Mouse (Mus musculus): ENCODE results near the gene Atg9a. TPM values are rescaled to one million over a fixed set of nuclear protein-coding genes. Genes with fewer than 3 reads are reported as not detected.
A peak's percentile ranks its signal among the peaks of the same experiment; 100 is the strongest.

Atg9a gene
- polyA plus RNA-seq, 1 experiment from 2014 or later: 51.3 TPM

- Histone ChIP-seq H3K4me2 (ENCODE audit: low read depth, low read length) (peak overlapping the region; percentile 59), H3K9ac (replicated peaks; ENCODE audit: low read depth, low read length) (peak overlapping the region; percentile 1; the same call in 1 of the 2 replicates), H3K27me3 (ENCODE audit: control insufficient read depth, insufficient read depth, low read length) (no peaks in the 10 kb centered on the region), H3K4me3 (ENCODE audit: low read depth, low read length) (peak overlapping the region; percentile 67), H3K36me3 (ENCODE audit: control insufficient read depth, insufficient read depth, low read length) (peaks cover 14% of the 10 kb centered on the region), H3K9me3 (ENCODE audit: control insufficient read depth, low read length) (no peaks in the 10 kb centered on the region), H3K4me1 (ENCODE audit: control insufficient read depth, insufficient read depth, low read length) (peaks cover 6% of the 10 kb centered on the region; the same call in 1 of the 2 replicates), H3K27ac (ENCODE audit: low read depth, low read length) (no peak overlapping the region; the same call in 1 of the 2 replicates)
- WGBS: 11% methylated on average over 7 of the region's 7 CpGs
- peak; percentile 35; the same call in 1 of the 2 replicates for ATAC-seq (ENCODE audit: low read depth)
Observed at GRCm38 (mm10) chr1:75168093-75168471, 23.9 kb downstream of the Atg9a start.

- no peaks in the 10 kb centered on the region for H3K27me3 ChIP-seq (ENCODE audit: control insufficient read depth, insufficient read depth, low read length)
- H3K4me3 ChIP-seq (ENCODE audit: low read depth, low read length): no peak overlapping the region
- no peak overlapping the region for H3K4me2 ChIP-seq (ENCODE audit: low read depth, low read length)
- no peaks in the 10 kb centered on the region for H3K36me3 ChIP-seq (ENCODE audit: control insufficient read depth, insufficient read depth, low read length)
- no peaks in the 10 kb centered on the region for H3K4me1 ChIP-seq (ENCODE audit: control insufficient read depth, insufficient read depth, low read length)
- H3K9ac ChIP-seq (replicated peaks; ENCODE audit: low read depth, low read length): no peak overlapping the region
- H3K9me3 ChIP-seq (ENCODE audit: control insufficient read depth, low read length): no peaks in the 10 kb centered on the region
- 94% methylated on average over 4 of the region's 4 CpGs for WGBS
- H3K27ac ChIP-seq (ENCODE audit: low read depth, low read length): no peak overlapping the region
- no peak for ATAC-seq (ENCODE audit: low read depth)
Observed at GRCm38 (mm10) chr1:75160256-75160617, 31.8 kb downstream of the Atg9a start.

- no peak for ATAC-seq (ENCODE audit: low read depth)
- Histone ChIP-seq H3K4me1 (ENCODE audit: control insufficient read depth, insufficient read depth, low read length) (no peaks in the 10 kb centered on the region), H3K4me2 (ENCODE audit: low read depth, low read length) (no peak overlapping the region), H3K9ac (replicated peaks; ENCODE audit: low read depth, low read length) (no peak overlapping the region), H3K27ac (ENCODE audit: low read depth, low read length) (no peak overlapping the region), H3K4me3 (ENCODE audit: low read depth, low read length) (no peak overlapping the region), H3K36me3 (ENCODE audit: control insufficient read depth, insufficient read depth, low read length) (no peaks in the 10 kb centered on the region), H3K27me3 (ENCODE audit: control insufficient read depth, insufficient read depth, low read length) (no peaks in the 10 kb centered on the region), H3K9me3 (ENCODE audit: control insufficient read depth, low read length) (no peaks in the 10 kb centered on the region)
- 76% methylated on average over 5 of the region's 5 CpGs for WGBS
Observed at GRCm38 (mm10) chr1:75159540-75160255, 32.3 kb downstream of the Atg9a start.

- Histone ChIP-seq H3K4me3 (ENCODE audit: low read depth, low read length) (no peak overlapping the region), H3K27me3 (ENCODE audit: control insufficient read depth, insufficient read depth, low read length) (no peaks in the 10 kb centered on the region), H3K36me3 (ENCODE audit: control insufficient read depth, insufficient read depth, low read length) (no peaks in the 10 kb centered on the region), H3K9ac (replicated peaks; ENCODE audit: low read depth, low read length) (no peak overlapping the region), H3K9me3 (ENCODE audit: control insufficient read depth, low read length) (no peaks in the 10 kb centered on the region), H3K4me2 (ENCODE audit: low read depth, low read length) (no peak overlapping the region), H3K4me1 (ENCODE audit: control insufficient read depth, insufficient read depth, low read length) (no peaks in the 10 kb centered on the region), H3K27ac (ENCODE audit: low read depth, low read length) (no peak overlapping the region)
- ATAC-seq (ENCODE audit: low read depth): no peak
Observed at GRCm38 (mm10) chr1:75158990-75159389, 33.0 kb downstream of the Atg9a start.

- WGBS: 76% methylated on average over 3 of the region's 3 CpGs
- no peak overlapping the region for H3K27ac ChIP-seq (ENCODE audit: low read depth, low read length)
- no peak overlapping the region for H3K4me3 ChIP-seq (ENCODE audit: low read depth, low read length)
- ATAC-seq (ENCODE audit: low read depth): no peak
- H3K9me3 ChIP-seq (ENCODE audit: control insufficient read depth, low read length): no peaks in the 10 kb centered on the region
- H3K4me1 ChIP-seq (ENCODE audit: control insufficient read depth, insufficient read depth, low read length): no peaks in the 10 kb centered on the region
- no peak overlapping the region for H3K4me2 ChIP-seq (ENCODE audit: low read depth, low read length)
- no peak overlapping the region for H3K9ac ChIP-seq (replicated peaks; ENCODE audit: low read depth, low read length)
- H3K36me3 ChIP-seq (ENCODE audit: control insufficient read depth, insufficient read depth, low read length): no peaks in the 10 kb centered on the region
- no peaks in the 10 kb centered on the region for H3K27me3 ChIP-seq (ENCODE audit: control insufficient read depth, insufficient read depth, low read length)
Observed at GRCm38 (mm10) chr1:75155837-75156236, 36.2 kb downstream of the Atg9a start.

- H3K27me3 ChIP-seq (ENCODE audit: control insufficient read depth, insufficient read depth, low read length): no peaks in the 10 kb centered on the region
- 89% methylated on average over 4 of the region's 4 CpGs for WGBS
- no peak overlapping the region for H3K9ac ChIP-seq (replicated peaks; ENCODE audit: low read depth, low read length)
- H3K4me1 ChIP-seq (ENCODE audit: control insufficient read depth, insufficient read depth, low read length): peaks cover 5% of the 10 kb centered on the region
- H3K4me2 ChIP-seq (ENCODE audit: low read depth, low read length): no peak overlapping the region
- no peak overlapping the region for H3K4me3 ChIP-seq (ENCODE audit: low read depth, low read length)
- no peaks in the 10 kb centered on the region for H3K9me3 ChIP-seq (ENCODE audit: control insufficient read depth, low read length)
- H3K27ac ChIP-seq (ENCODE audit: low read depth, low read length): no peak overlapping the region
- ATAC-seq (ENCODE audit: low read depth): no peak
- peaks cover 27% of the 10 kb centered on the region for H3K36me3 ChIP-seq (ENCODE audit: control insufficient read depth, insufficient read depth, low read length)
Observed at GRCm38 (mm10) chr1:75148727-75149126, 43.3 kb downstream of the Atg9a start.

GRCm38 (mm10) chr1:75147411-75148135 is 44.4 kb downstream of the Atg9a start:
- Histone ChIP-seq H3K27ac (ENCODE audit: low read depth, low read length) (no peak overlapping the region), H3K9ac (replicated peaks; ENCODE audit: low read depth, low read length) (no peak overlapping the region), H3K4me2 (ENCODE audit: low read depth, low read length) (no peak overlapping the region), H3K9me3 (ENCODE audit: control insufficient read depth, low read length) (no peaks in the 10 kb centered on the region), H3K4me1 (ENCODE audit: control insufficient read depth, insufficient read depth, low read length) (peaks cover 8% of the 10 kb centered on the region), H3K36me3 (ENCODE audit: control insufficient read depth, insufficient read depth, low read length) (peaks cover 27% of the 10 kb centered on the region), H3K4me3 (ENCODE audit: low read depth, low read length) (no peak overlapping the region), H3K27me3 (ENCODE audit: control insufficient read depth, insufficient read depth, low read length) (no peaks in the 10 kb centered on the region; the same call in 1 of the 2 replicates)
- ATAC-seq (ENCODE audit: low read depth): no peak
- 90% methylated on average over 7 of the region's 7 CpGs for WGBS

- H3K36me3 ChIP-seq (ENCODE audit: control insufficient read depth, insufficient read depth, low read length): peaks cover 27% of the 10 kb centered on the region
- H3K27ac ChIP-seq (ENCODE audit: low read depth, low read length): no peak overlapping the region
- H3K27me3 ChIP-seq (ENCODE audit: control insufficient read depth, insufficient read depth, low read length): no peaks in the 10 kb centered on the region; the same call in 1 of the 2 replicates
- WGBS: 97% methylated on average over 3 of the region's 3 CpGs
- no peak overlapping the region for H3K9ac ChIP-seq (replicated peaks; ENCODE audit: low read depth, low read length)
- peaks cover 14% of the 10 kb centered on the region for H3K4me1 ChIP-seq (ENCODE audit: control insufficient read depth, insufficient read depth, low read length)
- H3K9me3 ChIP-seq (ENCODE audit: control insufficient read depth, low read length): no peaks in the 10 kb centered on the region
- no peak overlapping the region for H3K4me3 ChIP-seq (ENCODE audit: low read depth, low read length)
- no peak overlapping the region for H3K4me2 ChIP-seq (ENCODE audit: low read depth, low read length)
- no peak for ATAC-seq (ENCODE audit: low read depth)
Observed at GRCm38 (mm10) chr1:75145589-75145988, 46.4 kb downstream of the Atg9a start.
